Mouse (Mus musculus) hematopoietic stem cell, adult 5-6 weeks (primary cell): Measurements from ENCODE around the gene Folr2. TPM values are rescaled to one million over a fixed set of nuclear protein-coding genes. Genes with fewer than 3 reads are reported as not detected.
A peak's percentile ranks its signal among the peaks of the same experiment; 100 is the strongest.

Source experiments
- ATAC-seq, 2 experiments: fragments of 125-278 bp in 1 of 2; replicated peaks in 1 of 2; 2 replicates each; pipeline ENCODE4 v1.8.0; 2016 to 2017; ENCODE audit warnings: inconsistent platforms in 2 of 2, mild to moderate bottlenecking in 2 of 2, moderate number of reproducible peaks in 2 of 2, low read depth in 1 of 2, moderate TSS enrichment in 1 of 2; ENCODE audit not compliant: low FRiP score in 2 of 2, poor library complexity in 2 of 2, severe bottlenecking in 2 of 2, insufficient read depth in 1 of 2, low TSS enrichment in 1 of 2
- total RNA-seq: library from RNA; stranded (forward); fragments of 172-1452, 232-1000 nt; gene quantifications from 2 replicates; pipeline ENCODE4 v1.2.3, GENCODE M21; 2017

Folr2 gene
- total RNA-seq, 1 experiment from 2014 or later, result not detected

GRCm38 (mm10) chr7:101869163-101869500 lies 12.1 kb upstream of the Folr2 start:
- no peak for ATAC-seq

- no peak for ATAC-seq
Measured at GRCm38 (mm10) chr7:101868241-101869162, 11.5 kb upstream of the Folr2 start.

DNA sequence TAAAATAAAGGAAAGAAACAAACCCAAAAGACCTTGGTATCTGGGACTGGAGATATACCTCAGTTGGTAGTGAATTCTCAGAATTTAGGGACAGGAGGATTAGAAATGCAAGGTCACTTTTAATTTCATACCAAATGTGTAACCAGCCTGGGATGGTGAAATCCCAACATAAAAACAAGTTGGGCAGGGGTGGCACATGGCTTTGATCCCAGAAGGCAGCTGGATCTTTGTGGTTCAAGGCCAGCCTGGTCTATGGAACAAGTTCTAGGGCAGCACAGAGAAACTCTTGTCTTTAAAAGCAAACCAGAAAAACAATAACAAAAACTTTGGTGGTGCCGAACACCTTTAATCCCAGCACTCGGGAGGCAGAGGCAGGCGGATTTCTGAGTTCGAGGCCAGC lies 10.5 kb upstream of the Folr2 start:
- ATAC-seq, result no peak

GRCm38 (mm10) chr7:101866491-101867265 lies 9.7 kb upstream of the Folr2 start:
- ATAC-seq, result no peak

- ATAC-seq, result no peak
Measured at GRCm38 (mm10) chr7:101863415-101863814, 6.4 kb upstream of the Folr2 start, which contains the start of gene Anapc15. Gene Anapc15 (plus strand): TSS chr7:101863715.

DNA sequence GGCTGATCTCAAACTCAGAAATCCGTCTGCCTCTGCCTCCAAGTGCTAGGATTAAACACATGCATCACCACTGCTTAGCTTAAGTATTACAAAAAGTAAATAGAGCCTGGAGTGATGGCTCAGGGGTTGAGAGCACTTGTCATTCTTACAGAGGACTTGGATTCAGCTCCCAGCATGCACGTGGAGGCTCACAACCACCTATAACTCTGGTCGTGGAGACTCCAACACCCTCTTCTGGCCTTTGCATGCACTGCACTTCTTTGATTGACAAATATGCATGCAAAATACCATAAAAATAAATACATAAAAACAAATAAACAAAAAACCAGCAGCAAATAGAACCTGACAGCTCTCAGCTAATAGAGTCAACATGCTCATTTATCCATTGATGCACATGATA lies 5.3 kb upstream of the Folr2 start:
- ATAC-seq, result no peak

DNA sequence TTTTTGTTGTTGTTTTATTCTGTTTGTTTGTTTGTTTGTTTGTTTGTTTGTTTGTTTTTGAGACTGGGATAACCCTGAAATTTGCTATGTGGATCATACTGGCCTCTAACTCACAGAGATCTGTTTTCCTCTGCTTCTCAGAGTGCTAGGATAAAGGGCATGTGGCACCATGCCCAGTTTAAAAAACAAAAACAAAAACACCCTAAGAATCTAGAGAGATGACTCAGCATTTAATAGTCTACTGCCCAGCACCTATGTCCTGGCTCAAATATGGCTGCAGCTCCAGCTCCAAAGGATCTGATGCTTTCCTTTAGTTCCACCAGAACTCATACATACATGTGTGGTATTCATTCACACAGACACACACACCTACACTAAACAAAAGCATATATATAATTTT lies 4.0 kb upstream of the Folr2 start:
- no peak for ATAC-seq

DNA sequence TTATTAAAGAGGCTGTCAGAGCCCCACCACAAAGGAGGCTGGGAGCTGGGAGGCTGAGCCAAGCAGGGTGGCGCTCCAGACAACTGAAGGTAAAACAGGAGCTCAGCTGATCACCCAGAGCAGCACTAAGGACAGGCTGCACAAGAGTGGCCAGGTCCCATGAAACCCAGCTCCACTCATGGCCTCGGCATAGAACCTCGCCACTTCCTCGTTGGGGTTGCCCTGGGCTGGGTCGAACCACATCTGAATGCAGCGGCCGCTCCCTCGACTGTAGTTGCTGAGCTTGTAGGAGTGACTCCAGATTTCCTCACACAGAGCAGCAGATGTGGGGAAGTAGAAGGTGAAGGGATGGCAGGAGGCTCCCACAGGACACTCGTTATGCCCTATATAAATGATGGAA lies 1.4 kb upstream of the Folr2 start:
- no peak; a peak in 1 of 4 replicates for ATAC-seq

GRCm38 (mm10) chr7:101853816-101854215 lies 3.2 kb downstream of the Folr2 start:
- no peak for ATAC-seq

GRCm38 (mm10) chr7:101852846-101853245 lies 4.1 kb downstream of the Folr2 start:
- no peak for ATAC-seq

GRCm38 (mm10) chr7:101851689-101852088 lies 5.3 kb downstream of the Folr2 start:
- ATAC-seq, result no peak

DNA sequence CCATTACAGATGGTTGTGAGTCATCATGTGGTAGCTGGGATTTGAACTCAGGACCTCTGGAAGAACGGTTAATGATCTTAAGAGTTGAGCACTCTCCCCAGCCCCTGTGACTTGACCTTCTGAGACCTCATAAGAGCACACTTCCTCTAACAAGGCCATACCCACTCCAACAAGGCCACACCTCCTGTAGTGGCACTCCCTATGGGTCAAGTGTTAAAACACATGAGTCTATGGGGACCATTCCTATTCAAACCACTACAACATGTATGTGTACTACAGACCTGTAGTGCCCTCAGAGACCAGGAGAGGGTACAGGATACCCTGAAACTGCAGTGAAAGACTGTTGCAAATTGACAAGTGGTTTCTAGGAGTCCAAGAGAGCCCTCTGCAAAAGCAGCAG lies 9.1 kb downstream of the Folr2 start:
- no peak for ATAC-seq

GRCm38 (mm10) chr7:101844186-101844585 lies 12.8 kb downstream of the Folr2 start:
- no peak for ATAC-seq

DNA sequence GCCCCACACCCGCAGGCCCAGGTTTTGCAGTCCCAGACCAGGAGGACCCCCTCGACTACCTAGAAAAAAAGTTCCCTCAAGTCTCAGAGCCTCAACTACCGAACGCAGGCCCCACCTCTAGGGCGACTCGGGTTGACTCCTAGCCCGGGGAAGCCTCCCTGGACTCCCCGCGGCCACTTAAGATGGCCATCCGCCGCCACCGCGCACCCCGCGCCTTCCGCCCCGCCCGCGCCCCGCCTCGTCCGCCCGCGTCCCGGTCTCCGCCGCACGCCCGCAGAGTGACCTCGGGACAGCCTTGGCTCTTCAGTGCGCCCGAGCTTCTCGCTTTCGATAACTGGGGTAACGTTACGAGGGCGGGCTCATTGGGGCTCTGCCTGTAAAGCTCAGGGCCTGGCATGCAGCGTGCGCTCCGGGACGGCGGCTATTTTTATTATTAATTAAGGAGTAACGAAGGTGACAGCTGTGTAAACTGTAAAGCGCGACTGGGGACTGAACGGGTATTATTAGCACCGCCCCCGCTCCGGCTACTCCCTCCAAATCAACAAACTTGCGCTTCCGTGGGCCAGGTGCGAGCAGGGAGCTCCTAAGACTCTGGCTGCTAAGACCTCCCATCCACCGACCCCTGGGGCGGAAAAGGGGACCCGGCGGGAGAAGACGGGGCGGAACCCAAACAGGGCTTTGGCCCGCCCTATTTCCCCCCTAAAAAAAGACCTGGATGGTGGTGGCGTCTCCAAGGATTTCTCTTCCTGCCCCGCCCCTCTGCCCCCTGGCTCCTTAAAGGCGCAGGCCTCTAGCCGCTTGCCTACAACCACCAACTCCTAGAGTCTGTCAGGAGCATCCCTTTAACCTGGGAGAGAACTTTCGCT lies 19.2 kb downstream of the Folr2 start, which contains the start of gene Inppl1:
Gene Inppl1, minus strand, starts transcription at position 624 of the 866 bp plus-strand sequence.
- peak; percentile 33 to 35 for ATAC-seq

GRCm38 (mm10) chr7:101837154-101837605 lies 19.8 kb downstream of the Folr2 start:
- ATAC-seq, result no peak

GRCm38 (mm10) chr7:101836271-101837153 lies 20.5 kb downstream of the Folr2 start:
- ATAC-seq, result peak; percentile 26 to 28; a peak in 3 of 4 replicates
